Mouse (Mus musculus) intestine, embryonic 14.5 days (tissue): ENCODE measurements around the gene Ppm1h. TPM values are rescaled to one million over a fixed set of nuclear protein-coding genes. Genes with fewer than 3 reads are reported as not detected.

ENCODE experiments used
- ATAC-seq: fragments of 200-750 bp; cut with Nextera tagmentation; replicated peaks from 2 replicates; pipeline ENCODE4 v1.8.0; 2017; ENCODE audit warnings: low read depth, moderate number of reproducible peaks, moderate TSS enrichment, moderate library complexity; ENCODE audit not compliant: low FRiP score, low TSS enrichment
- DNase-seq: peaks from one replicate; pipeline ENCODE4 v3.0.0-alpha.2; 2018; ENCODE audit warnings: low spot score
- H3K27ac ChIP-seq: fragments of 300-500 bp; sonication (generic); 2 replicates; pipeline ENCODE4 v1.5.1; 2014; ENCODE audit warnings: low read depth, mild to moderate bottlenecking, control low read depth
- H3K27me3 ChIP-seq: fragments of 300-500 bp; sonication (generic); replicated peaks from 2 replicates; pipeline ENCODE4 v1.6.1; 2014; ENCODE audit warnings: low read length, control low read depth; ENCODE audit not compliant: control insufficient read depth, insufficient read depth
- H3K36me3 ChIP-seq: fragments of 300-500 bp; sonication (generic); 2 replicates; pipeline ENCODE4 v1.6.1; 2014; ENCODE audit warnings: low read length, control low read depth; ENCODE audit not compliant: control insufficient read depth, insufficient read depth
- H3K4me1 ChIP-seq: fragments of 300-500 bp; sonication (generic); replicated peaks from 2 replicates; pipeline ENCODE4 v1.6.1; 2014; ENCODE audit warnings: low read length, control low read depth, mixed read lengths; ENCODE audit not compliant: control insufficient read depth, insufficient read depth
- H3K4me2 ChIP-seq: fragments of 300-500 bp; sonication (generic); 2 replicates; pipeline ENCODE4 v1.6.1; 2014; ENCODE audit warnings: low read length
- H3K4me3 ChIP-seq: fragments of 300-500 bp; sonication (generic); 2 replicates; pipeline ENCODE4 v1.5.1; 2014; ENCODE audit warnings: low read depth, low read length, control low read depth, mixed read lengths
- H3K9ac ChIP-seq: fragments of 300-500 bp; sonication (generic); 2 replicates; pipeline ENCODE4 v1.6.1; 2014; ENCODE audit warnings: mild to moderate bottlenecking, low read length
- H3K9me3 ChIP-seq: fragments of 300-500 bp; sonication (generic); 2 replicates; pipeline ENCODE4 v1.6.1; 2016; ENCODE audit warnings: low read length, control low read depth; ENCODE audit not compliant: control insufficient read depth
- WGBS: fragments of 180-500 bp; shearing (Covaris S2); extraction: QIAGEN DNeasy Blood & Tissue Kit; methylation state at CpG from one replicate; pipeline ENCODE4 v1.1.7; 2014; 5-methylcytosine and 5-hydroxymethylcytosine counted together
- polyA plus RNA-seq: library from polyadenylated mRNA; unstranded; fragments of >200 nt; fragmentation: Nextera tagmentation; extraction: Ambion mirVana; gene quantifications from 2 replicates; pipeline ENCODE4 v1.2.1, GENCODE M21; 2014

Gene Ppm1h
- polyA plus RNA-seq: 12.4 and 13.2 TPM in 2 replicates

- H3K4me1 ChIP-seq: peaks cover 8% of the 10 kb centered on the region
- H3K4me2 ChIP-seq: peak within 1 kb of the TSS; percentile 90
- ATAC-seq (peak; percentile 90), DNase-seq (peak; percentile 85)
- H3K27me3 ChIP-seq: peaks cover 13% of the 10 kb centered on the region; the same call in 1 of the 2 replicates
- H3K4me3 ChIP-seq: peak within 1 kb of the TSS; percentile 67
- H3K36me3 ChIP-seq: no peaks in the 10 kb centered on the region
- H3K9ac ChIP-seq: peak within 1 kb of the TSS; percentile 63
- under 1% methylated on average over 75 of the region's 94 CpGs for WGBS
- no peaks in the 10 kb centered on the region for H3K9me3 ChIP-seq
- peak within 1 kb of the TSS; percentile 62 for H3K27ac ChIP-seq
These were observed at the start of gene Ppm1h for GRCm38 (mm10) chr10:122678541-122679436. Gene Ppm1h (plus strand): TSS chr10:122678762.

- H3K36me3 ChIP-seq: no peaks in the 10 kb centered on the region
- no peak overlapping the region for H3K9ac ChIP-seq
- H3K27ac ChIP-seq: no peak overlapping the region
- H3K4me3 ChIP-seq: no peak overlapping the region
- H3K4me2 ChIP-seq: no peak overlapping the region
- H3K27me3 ChIP-seq: no peaks in the 10 kb centered on the region
- H3K4me1 ChIP-seq: no peaks in the 10 kb centered on the region
- H3K9me3 ChIP-seq: no peaks in the 10 kb centered on the region
- DNase-seq (no peak), ATAC-seq (no peak)
- WGBS: 70% methylated on average over 4 of the region's 4 CpGs
These were observed 49.6 kb upstream of the Ppm1h start for GRCm38 (mm10) chr10:122629003-122629402.

GRCm38 (mm10) chr10:122639879-122640278, 38.7 kb upstream of the Ppm1h start:
- no peaks in the 10 kb centered on the region for H3K4me1 ChIP-seq
- DNase-seq (no peak), ATAC-seq (no peak)
- H3K36me3 ChIP-seq: no peaks in the 10 kb centered on the region
- WGBS: 92% methylated on average over 4 of the region's 4 CpGs
- H3K4me3 ChIP-seq: no peak overlapping the region
- H3K27me3 ChIP-seq: no peaks in the 10 kb centered on the region
- no peak overlapping the region for H3K4me2 ChIP-seq
- H3K27ac ChIP-seq: no peak overlapping the region
- no peaks in the 10 kb centered on the region for H3K9me3 ChIP-seq
- no peak overlapping the region for H3K9ac ChIP-seq

- Histone ChIP-seq H3K4me1 (no peaks in the 10 kb centered on the region), H3K9me3 (no peaks in the 10 kb centered on the region), H3K27ac (no peak overlapping the region), H3K4me2 (no peak overlapping the region), H3K27me3 (no peaks in the 10 kb centered on the region), H3K4me3 (no peak overlapping the region), H3K9ac (no peak overlapping the region), H3K36me3 (no peaks in the 10 kb centered on the region)
- no peak for ATAC-seq
- WGBS: 88% methylated on average over 8 of the region's 8 CpGs
- no peak for DNase-seq
These were observed 37.2 kb upstream of the Ppm1h start for GRCm38 (mm10) chr10:122641263-122641795.

DNA sequence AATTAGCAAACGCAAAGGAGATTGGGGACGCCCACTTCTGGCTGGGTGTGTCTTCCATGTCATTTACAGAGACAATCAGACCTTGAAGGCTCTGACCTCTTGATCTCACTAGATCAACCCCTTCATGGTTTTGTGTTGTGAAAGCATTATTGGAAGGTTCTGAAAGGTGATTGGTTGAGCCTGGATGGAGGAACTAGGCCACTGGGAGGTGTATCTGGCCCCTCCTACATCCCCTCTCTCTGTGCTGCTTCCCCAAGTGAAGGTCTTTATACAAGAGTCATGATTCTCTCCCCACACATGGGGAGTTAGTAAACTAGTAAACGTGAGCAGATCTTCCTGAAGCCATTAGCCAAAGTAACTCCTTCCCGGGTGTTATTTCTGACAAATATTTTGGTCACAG, 36.4 kb upstream of the Ppm1h start:
- Histone ChIP-seq H3K36me3 (no peaks in the 10 kb centered on the region), H3K9me3 (no peaks in the 10 kb centered on the region), H3K27ac (no peak overlapping the region), H3K4me1 (no peaks in the 10 kb centered on the region), H3K4me2 (no peak overlapping the region), H3K9ac (no peak overlapping the region), H3K4me3 (no peak overlapping the region), H3K27me3 (no peaks in the 10 kb centered on the region)
- DNase-seq (no peak), ATAC-seq (no peak)
- WGBS: 85% methylated on average over 4 of the region's 4 CpGs

DNA sequence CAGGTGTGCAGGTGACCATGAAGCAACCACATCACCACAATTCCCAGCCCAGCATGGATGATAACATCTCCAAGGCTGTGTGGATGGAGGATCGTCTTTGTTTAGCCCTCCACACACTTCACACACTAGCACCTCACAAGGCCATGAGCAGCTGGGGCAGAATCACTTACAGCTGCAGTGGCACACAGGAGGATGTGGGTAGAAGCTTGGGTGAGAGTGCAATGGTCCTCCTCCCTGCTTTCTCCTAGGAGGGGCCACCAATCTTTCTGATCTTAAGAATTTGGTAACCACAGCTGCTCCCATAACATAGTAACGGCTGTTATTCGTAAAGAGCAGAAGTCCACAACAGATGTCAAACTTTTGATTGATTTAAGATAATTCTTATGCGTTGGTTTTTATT, 26.6 kb upstream of the Ppm1h start:
- Histone ChIP-seq H3K4me2 (no peak overlapping the region), H3K9me3 (no peaks in the 10 kb centered on the region), H3K27ac (no peak overlapping the region), H3K4me3 (no peak overlapping the region), H3K27me3 (no peaks in the 10 kb centered on the region), H3K9ac (no peak overlapping the region), H3K4me1 (no peaks in the 10 kb centered on the region), H3K36me3 (no peaks in the 10 kb centered on the region)
- 85% methylated on average over 4 of the region's 4 CpGs for WGBS
- DNase-seq (no peak), ATAC-seq (no peak)

- no peak overlapping the region for H3K4me2 ChIP-seq
- ATAC-seq: no peak
- DNase-seq: no peak
- H3K36me3 ChIP-seq: no peaks in the 10 kb centered on the region
- H3K9ac ChIP-seq: no peak overlapping the region
- no peak overlapping the region for H3K4me3 ChIP-seq
- no peaks in the 10 kb centered on the region for H3K27me3 ChIP-seq
- H3K4me1 ChIP-seq: no peaks in the 10 kb centered on the region
- 91% methylated on average over 1 of the region's 1 CpGs for WGBS
- no peaks in the 10 kb centered on the region for H3K9me3 ChIP-seq
- no peak overlapping the region for H3K27ac ChIP-seq
These were observed 26.0 kb upstream of the Ppm1h start for GRCm38 (mm10) chr10:122652578-122652977.

- 79% methylated on average over 1 of the region's 1 CpGs for WGBS
- no peaks in the 10 kb centered on the region for H3K36me3 ChIP-seq
- no peaks in the 10 kb centered on the region for H3K27me3 ChIP-seq
- no peaks in the 10 kb centered on the region for H3K4me1 ChIP-seq
- H3K9me3 ChIP-seq: no peaks in the 10 kb centered on the region
- no peak overlapping the region for H3K9ac ChIP-seq
- ATAC-seq: no peak
- no peak for DNase-seq
- H3K4me2 ChIP-seq: no peak overlapping the region
- no peak overlapping the region for H3K4me3 ChIP-seq
- no peak overlapping the region for H3K27ac ChIP-seq
These were observed 12.9 kb upstream of the Ppm1h start for GRCm38 (mm10) chr10:122665652-122666051.
